Mouse (Mus musculus) cerebellum, adult 9-10 months (tissue): ENCODE data around the gene Krtap21-1.

Experiments used
- DNase-seq: peaks from one replicate; pipeline ENCODE4 v3.0.0; 2022

The Krtap21-1 gene

DNA sequence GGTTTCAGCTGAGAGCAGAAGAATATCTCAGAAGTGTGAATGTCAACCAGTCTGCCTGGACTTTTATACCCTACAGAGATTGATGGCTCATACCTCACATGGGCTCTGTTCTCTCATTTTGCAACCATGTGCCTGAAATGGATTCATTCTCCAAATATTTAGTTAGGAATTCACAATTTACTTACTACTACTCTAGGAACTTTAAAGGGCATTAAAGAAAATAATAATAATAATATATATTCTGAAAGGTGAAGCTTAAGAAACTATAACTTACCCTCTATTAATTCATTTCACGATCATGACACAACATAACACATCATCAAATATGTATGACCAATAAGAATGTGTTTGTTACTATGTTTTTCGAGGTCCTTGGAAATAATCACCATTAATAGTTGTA is at the start of gene Krtap21-1:
Gene Krtap21-1 (minus strand): TSS at position 101 of the 400 bp plus-strand sequence.
- DNase-seq: no peak

DNA sequence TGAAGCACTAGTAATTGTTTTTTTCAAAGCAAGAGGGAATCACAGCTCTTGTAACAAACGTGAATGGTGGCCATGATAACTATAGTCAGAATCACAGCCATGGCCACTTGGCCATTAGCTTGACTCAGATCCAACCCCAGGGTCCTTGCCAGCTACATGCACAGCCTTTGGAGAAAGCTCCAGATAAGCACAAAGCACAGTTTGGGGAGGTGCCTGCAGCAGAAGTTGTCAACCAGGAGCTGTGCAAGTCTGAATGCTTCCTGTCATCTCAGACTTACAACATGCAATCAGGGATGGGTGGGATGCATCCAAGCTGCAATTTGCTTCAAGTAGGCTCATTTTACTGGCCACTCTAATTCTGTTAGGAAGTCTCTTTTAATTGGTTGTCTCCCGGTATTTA is 25.9 kb upstream of the Krtap21-1 start:
- DNase-seq: no peak

GRCm38 (mm10) chr16:89425310-89425709 is 21.6 kb upstream of the Krtap21-1 start:
- no peak for DNase-seq

- no peak for DNase-seq
Observed at GRCm38 (mm10) chr16:89420011-89420410, 16.3 kb upstream of the Krtap21-1 start, which contains the start of gene Krtap6-2. Gene Krtap6-2, minus strand, starts transcription at chr16:89420111.

DNA sequence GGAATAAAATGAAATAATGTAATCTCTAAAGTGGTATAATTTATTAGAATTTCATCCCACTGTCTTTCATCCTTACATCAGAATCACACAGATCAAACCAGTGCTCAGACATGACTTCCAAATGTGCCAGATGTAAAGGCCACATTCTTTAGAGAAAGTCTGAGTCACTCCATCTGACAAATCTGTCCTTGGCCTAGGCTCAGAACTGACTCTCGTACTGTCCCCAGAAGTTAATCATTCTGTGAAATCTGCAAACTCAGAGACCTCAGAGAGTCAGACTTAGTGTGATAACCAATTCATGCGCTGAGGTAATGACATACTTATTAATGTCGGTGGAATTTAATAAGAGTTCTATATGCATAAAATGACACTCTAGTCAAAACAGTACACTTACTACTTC is 12.6 kb upstream of the Krtap21-1 start:
- DNase-seq: no peak

GRCm38 (mm10) chr16:89410345-89411068 is 6.8 kb upstream of the Krtap21-1 start:
- no peak for DNase-seq

DNA sequence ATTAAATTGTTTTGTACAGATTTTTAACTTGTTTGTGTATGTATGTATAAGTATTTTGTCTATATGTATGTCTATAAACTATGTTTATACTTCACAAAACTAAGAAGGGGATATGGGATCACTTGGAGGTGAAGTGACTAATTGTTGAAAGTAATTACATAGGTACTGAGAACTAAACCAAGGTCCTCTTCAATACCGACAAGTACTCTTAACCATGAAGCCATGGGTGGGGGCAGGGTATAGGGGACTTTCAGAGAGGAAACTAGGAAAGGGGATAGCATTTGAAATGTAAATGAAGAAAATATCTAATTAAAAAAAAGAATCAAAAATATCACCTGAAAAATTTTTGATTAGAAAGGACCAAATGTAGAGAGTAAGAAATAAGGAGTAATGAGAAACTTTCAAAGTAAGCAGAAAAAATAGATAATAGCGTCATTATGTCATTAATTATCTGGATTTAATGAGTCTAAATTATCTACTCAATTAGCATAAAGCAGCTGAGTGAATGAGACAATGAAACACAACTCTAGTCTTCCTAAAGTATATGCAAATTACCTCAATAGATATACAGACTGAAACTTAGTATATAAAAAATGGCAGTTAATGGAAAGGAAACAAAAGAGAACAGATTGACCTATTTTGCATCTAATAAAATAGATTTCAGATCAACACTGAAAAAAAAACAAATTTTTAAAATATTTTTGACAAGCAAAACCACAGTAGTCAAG is 30.8 kb downstream of the Krtap21-1 start:
- DNase-seq: no peak
